Mouse (Mus musculus) limb, embryonic 12.5 days (tissue): ENCODE results near the gene Tmem37. TPM values are rescaled to one million over a fixed set of nuclear protein-coding genes. Genes with fewer than 3 reads are reported as not detected.
"Not testable (repeated sequence)": the region's sequence is repeated elsewhere in the genome, so short reads cannot be mapped to it uniquely, and the experiment has no call there.

ENCODE experiments used
- ATAC-seq: fragments of 200-750 bp; cut with Nextera tagmentation; 2 replicates; pipeline ENCODE4 v1.8.0; 2017; ENCODE audit warnings: low read depth, moderate TSS enrichment; ENCODE audit not compliant: insufficient number of reproducible peaks, insufficient read depth, low FRiP score, low TSS enrichment
- H3K27ac ChIP-seq: fragments of 300-500 bp; sonication (generic); 2 replicates; pipeline ENCODE4 v1.5.1; 2016; ENCODE audit warnings: mild to moderate bottlenecking, moderate library complexity
- H3K27me3 ChIP-seq: fragments of 300-500 bp; sonication (generic); 2 replicates; pipeline ENCODE4 v1.6.1; 2016; ENCODE audit warnings: mild to moderate bottlenecking, moderate library complexity
- H3K36me3 ChIP-seq: fragments of 300-500 bp; sonication (generic); 2 replicates; pipeline ENCODE4 v1.6.1; 2016; ENCODE audit warnings: mild to moderate bottlenecking, moderate library complexity
- H3K4me1 ChIP-seq: fragments of 300-500 bp; sonication (generic); replicated peaks from 2 replicates; pipeline ENCODE4 v1.6.1; 2016
- H3K4me2 ChIP-seq: fragments of 300-500 bp; sonication (generic); 2 replicates; pipeline ENCODE4 v1.6.1; 2016; ENCODE audit warnings: mild to moderate bottlenecking, moderate library complexity
- H3K4me3 ChIP-seq: fragments of 300-500 bp; sonication (generic); replicated peaks from 2 replicates; pipeline ENCODE4 v1.5.1; 2016; ENCODE audit warnings: mild to moderate bottlenecking
- H3K9ac ChIP-seq: fragments of 300-500 bp; sonication (generic); replicated peaks from 2 replicates; pipeline ENCODE4 v1.6.1; 2016; ENCODE audit warnings: mild to moderate bottlenecking, moderate library complexity
- H3K9me3 ChIP-seq: fragments of 300-500 bp; sonication (generic); 2 replicates; pipeline ENCODE4 v1.6.1; 2016; ENCODE audit warnings: mild to moderate bottlenecking, moderate library complexity
- WGBS: fragments of 180-500 bp; shearing (Covaris S2); methylation state at CpG from one replicate; pipeline ENCODE4 v1.1.7; 2016; 5-methylcytosine and 5-hydroxymethylcytosine counted together
- polyA plus RNA-seq: library from polyadenylated mRNA; unstranded; fragments of >200 nt; fragmentation: Nextera tagmentation; extraction: Ambion mirVana; gene quantifications from 2 replicates; pipeline ENCODE4 v1.2.1, GENCODE M21; 2016

Tmem37 gene
- polyA plus RNA-seq, 1 experiment from 2014 or later, result 2.6 TPM

GRCm38 (mm10) chr1:120112251-120113187 is 38.6 kb upstream of the Tmem37 start:
- no peak for ATAC-seq

GRCm38 (mm10) chr1:120111766-120112165 is 37.9 kb upstream of the Tmem37 start:
- ATAC-seq, result no peak
- H3K36me3 ChIP-seq, result peaks cover 45% of the 10 kb centered on the region
- no peak overlapping the region for H3K4me2 ChIP-seq
- H3K9me3 ChIP-seq, result peaks cover 7% of the 10 kb centered on the region; the same call in 1 of the 2 replicates
- WGBS, result 88% methylated on average over 8 of the region's 8 CpGs
- H3K27ac ChIP-seq, result no peak overlapping the region
- no peaks in the 10 kb centered on the region for H3K4me1 ChIP-seq
- H3K9ac ChIP-seq, result no peak overlapping the region
- H3K27me3 ChIP-seq, result no peaks in the 10 kb centered on the region
- H3K4me3 ChIP-seq, result no peak overlapping the region

More at GRCm38 (mm10) chr1:120112251-120113187, 38.6 kb upstream of the Tmem37 start:
- H3K4me2 ChIP-seq, result no peak overlapping the region
- peaks cover 7% of the 10 kb centered on the region; the same call in 1 of the 2 replicates for H3K9me3 ChIP-seq
- H3K36me3 ChIP-seq, result peaks cover 45% of the 10 kb centered on the region
- no peaks in the 10 kb centered on the region for H3K4me1 ChIP-seq
- no peaks in the 10 kb centered on the region for H3K27me3 ChIP-seq
- 89% methylated on average over 12 of the region's 12 CpGs for WGBS
- no peak overlapping the region for H3K4me3 ChIP-seq
- 0 out of 2 replicates have a peak overlapping the region, but pooled peaks have one; percentile 7 for H3K27ac ChIP-seq
- H3K9ac ChIP-seq, result no peak overlapping the region

- Histone ChIP-seq H3K4me2 (no peak overlapping the region), H3K27me3 (no peaks in the 10 kb centered on the region), H3K9me3 (peaks cover 7% of the 10 kb centered on the region; the same call in 1 of the 2 replicates), H3K27ac (no peak overlapping the region), H3K36me3 (peaks cover 30% of the 10 kb centered on the region), H3K9ac (no peak overlapping the region), H3K4me1 (no peaks in the 10 kb centered on the region), H3K4me3 (no peak overlapping the region)
- WGBS, result 87% methylated on average over 19 of the region's 19 CpGs
- no peak for ATAC-seq
Measured at GRCm38 (mm10) chr1:120109741-120110432, 36.0 kb upstream of the Tmem37 start.

GRCm38 (mm10) chr1:120105556-120105959 is 31.7 kb upstream of the Tmem37 start:
- Histone ChIP-seq H3K27ac (no peak overlapping the region), H3K4me1 (no peaks in the 10 kb centered on the region), H3K4me2 (no peak overlapping the region), H3K4me3 (no peak overlapping the region), H3K36me3 (no peaks in the 10 kb centered on the region), H3K27me3 (0 out of 2 replicates have a peak, but pooled peaks cover 4% of the 10 kb centered on the region), H3K9ac (no peak overlapping the region), H3K9me3 (no peaks in the 10 kb centered on the region)
- WGBS, result 85% methylated on average over 5 of the region's 5 CpGs
- no peak for ATAC-seq

- H3K27me3 ChIP-seq, result 0 out of 2 replicates have a peak, but pooled peaks cover 4% of the 10 kb centered on the region
- 83% methylated on average over 3 of the region's 3 CpGs for WGBS
- no peak overlapping the region for H3K27ac ChIP-seq
- H3K4me1 ChIP-seq, result no peaks in the 10 kb centered on the region
- H3K4me2 ChIP-seq, result no peak overlapping the region
- ATAC-seq, result no peak
- no peak overlapping the region for H3K9ac ChIP-seq
- H3K4me3 ChIP-seq, result no peak overlapping the region
- no peaks in the 10 kb centered on the region for H3K9me3 ChIP-seq
- no peaks in the 10 kb centered on the region for H3K36me3 ChIP-seq
Measured at GRCm38 (mm10) chr1:120101227-120101609, 27.3 kb upstream of the Tmem37 start.

- Histone ChIP-seq H3K27ac (no peak overlapping the region), H3K9me3 (no peaks in the 10 kb centered on the region), H3K4me1 (no peaks in the 10 kb centered on the region), H3K9ac (no peak overlapping the region), H3K4me3 (no peak overlapping the region), H3K4me2 (no peak overlapping the region), H3K27me3 (0 out of 2 replicates have a peak, but pooled peaks cover 4% of the 10 kb centered on the region), H3K36me3 (no peaks in the 10 kb centered on the region)
- ATAC-seq, result no peak
- WGBS, result 84% methylated on average over 8 of the region's 8 CpGs
Measured at GRCm38 (mm10) chr1:120100456-120101226, 26.8 kb upstream of the Tmem37 start.

GRCm38 (mm10) chr1:120099483-120099882 is 25.6 kb upstream of the Tmem37 start:
- H3K27me3 ChIP-seq, result 0 out of 2 replicates have a peak, but pooled peaks cover 4% of the 10 kb centered on the region
- H3K4me1 ChIP-seq, result no peaks in the 10 kb centered on the region
- H3K4me2 ChIP-seq, result no peak overlapping the region
- H3K36me3 ChIP-seq, result no peaks in the 10 kb centered on the region
- no peak overlapping the region for H3K4me3 ChIP-seq
- H3K9ac ChIP-seq, result no peak overlapping the region
- H3K27ac ChIP-seq, result no peak overlapping the region
- 76% methylated on average over 6 of the region's 6 CpGs for WGBS
- ATAC-seq, result no peak
- H3K9me3 ChIP-seq, result no peaks in the 10 kb centered on the region

GRCm38 (mm10) chr1:120098327-120098726 is 24.5 kb upstream of the Tmem37 start:
- WGBS, result 20% methylated on average over 7 of the region's 7 CpGs
- H3K4me1 ChIP-seq, result no peaks in the 10 kb centered on the region
- ATAC-seq, result no peak
- H3K4me2 ChIP-seq, result no peak overlapping the region
- no peak overlapping the region for H3K27ac ChIP-seq
- no peaks in the 10 kb centered on the region for H3K36me3 ChIP-seq
- H3K27me3 ChIP-seq, result no peaks in the 10 kb centered on the region
- H3K9me3 ChIP-seq, result no peaks in the 10 kb centered on the region
- H3K4me3 ChIP-seq, result no peak overlapping the region
- no peak overlapping the region for H3K9ac ChIP-seq

GRCm38 (mm10) chr1:120094920-120095319 is 21.0 kb upstream of the Tmem37 start:
- no peak overlapping the region for H3K4me2 ChIP-seq
- H3K36me3 ChIP-seq, result no peaks in the 10 kb centered on the region
- H3K4me3 ChIP-seq, result no peak overlapping the region
- no peak for ATAC-seq
- no peaks in the 10 kb centered on the region for H3K27me3 ChIP-seq
- no peaks in the 10 kb centered on the region for H3K9me3 ChIP-seq
- no peak overlapping the region for H3K27ac ChIP-seq
- WGBS, result 85% methylated on average over 3 of the region's 3 CpGs
- no peak overlapping the region for H3K9ac ChIP-seq
- H3K4me1 ChIP-seq, result no peaks in the 10 kb centered on the region

- not testable (repeated sequence) for H3K4me2 ChIP-seq, H3K27me3 ChIP-seq, H3K4me1 ChIP-seq, H3K27ac ChIP-seq, H3K9ac ChIP-seq, H3K36me3 ChIP-seq, H3K4me3 ChIP-seq, H3K9me3 ChIP-seq
- peak; percentile 40; the same call in 1 of the 2 replicates for ATAC-seq
- WGBS, result 52% methylated on average over 11 of the region's 14 CpGs
Measured at GRCm38 (mm10) chr1:120093482-120094134, 19.7 kb upstream of the Tmem37 start.
